Mouse (Mus musculus) bone marrow, adult 2 months (tissue): Measurements from ENCODE around the gene Gm28557.
A peak's percentile ranks its signal among the peaks of the same experiment; 100 is the strongest.

Source experiments
- CTCF ChIP-seq: fragments of 200-500 bp; IDR thresholded peaks from 2 replicates; pipeline ENCODE4 v1.5.1; 2011; ENCODE audit warnings: low read length, control low read depth; ENCODE audit not compliant: control insufficient read depth, insufficient read depth
- POLR2A ChIP-seq: fragments of 200-500 bp; IDR thresholded peaks from 2 replicates; pipeline ENCODE4 v1.6.1; 2011; ENCODE audit warnings: low read depth, mild to moderate bottlenecking, control low read depth, low read length, borderline replicate concordance; ENCODE audit not compliant: control insufficient read depth

DNA sequence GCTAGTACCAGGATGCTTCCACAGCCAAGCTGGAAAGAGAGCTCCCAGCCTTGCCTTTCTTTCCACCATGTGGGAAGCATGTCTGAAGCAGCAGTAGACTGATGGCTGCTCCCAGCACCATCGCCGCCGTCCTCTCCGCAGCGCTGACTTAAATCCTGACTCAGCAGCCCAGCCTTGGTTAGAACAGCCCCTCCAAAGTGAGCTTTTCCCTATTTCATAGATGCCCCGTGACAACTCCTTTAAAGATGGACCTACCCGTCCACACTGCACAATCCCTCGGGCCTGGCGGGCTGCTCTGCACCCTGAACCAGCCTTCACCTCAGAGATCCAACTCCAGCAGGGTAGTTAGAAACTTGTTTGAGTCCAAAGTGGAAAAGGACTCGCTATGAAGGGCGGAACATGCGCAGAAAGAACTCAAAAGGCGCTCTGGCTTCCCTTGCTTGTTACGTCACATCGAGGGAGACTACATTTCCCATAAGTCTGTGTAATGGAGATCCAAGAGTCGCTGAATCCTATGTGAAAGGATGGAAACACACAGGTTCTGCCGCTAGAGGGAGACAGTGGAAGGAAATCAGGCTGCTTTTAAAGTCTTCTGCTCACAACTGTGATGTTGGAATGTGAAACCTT is at the start of gene Gm28557:
- TF ChIP-seq POLR2A (no peak), CTCF (0 out of 2 replicates have a peak, but pooled peaks have one; percentile 37)
